Mouse (Mus musculus): ENCODE measurements around the gene Nog. TPM values are rescaled to one million over a fixed set of nuclear protein-coding genes. Genes with fewer than 3 reads are reported as not detected.

Gene Nog
- polyA plus RNA-seq, 1 experiment from 2014 or later, result 1.7 TPM

- Histone ChIP-seq H3K4me3 (no peak overlapping the region), H3K4me2 (no peak overlapping the region), H3K9ac (no peak overlapping the region), H3K9me3 (replicated peaks) (peaks cover 5% of the 10 kb centered on the region), H3K36me3 (no peaks in the 10 kb centered on the region), H3K27me3 (replicated peaks) (no peaks in the 10 kb centered on the region), H3K27ac (ENCODE audit: poor library complexity, severe bottlenecking) (no peak overlapping the region), H3K4me1 (replicated peaks) (peaks cover 26% of the 10 kb centered on the region)
- 73% methylated on average over 11 of the region's 11 CpGs for WGBS
- ATAC-seq (ENCODE audit: insufficient number of reproducible peaks, low FRiP score), result no peak
Observed at GRCm38 (mm10) chr11:89310217-89310616, 8.1 kb upstream of the Nog start.

- H3K4me3 ChIP-seq, result peak overlapping the region; percentile 76
- peak overlapping the region; percentile 82; the same call in 1 of the 2 replicates for H3K9ac ChIP-seq
- H3K36me3 ChIP-seq, result no peaks in the 10 kb centered on the region
- H3K9me3 ChIP-seq (replicated peaks), result peaks cover 5% of the 10 kb centered on the region
- H3K27ac ChIP-seq (ENCODE audit: poor library complexity, severe bottlenecking), result 0 out of 2 replicates have a peak overlapping the region, but pooled peaks have one; percentile 84
- peak overlapping the region; percentile 91 for H3K4me2 ChIP-seq
- peaks cover 4% of the 10 kb centered on the region; the same call in 1 of the 2 replicates for H3K27me3 ChIP-seq (replicated peaks)
- peak; percentile 50 for ATAC-seq (ENCODE audit: insufficient number of reproducible peaks, low FRiP score)
- peaks cover 29% of the 10 kb centered on the region for H3K4me1 ChIP-seq (replicated peaks)
- WGBS, result 2% methylated on average over 12 of the region's 16 CpGs
Observed at GRCm38 (mm10) chr11:89303421-89303820, 1.3 kb upstream of the Nog start.

- H3K27me3 ChIP-seq (replicated peaks), result peaks cover 4% of the 10 kb centered on the region; the same call in 1 of the 2 replicates
- peaks cover 5% of the 10 kb centered on the region for H3K9me3 ChIP-seq (replicated peaks)
- H3K4me3 ChIP-seq, result peak overlapping the region; percentile 76
- H3K9ac ChIP-seq, result peak overlapping the region; percentile 82
- WGBS, result 7% methylated on average over 26 of the region's 29 CpGs
- no peaks in the 10 kb centered on the region for H3K36me3 ChIP-seq
- peak overlapping the region; percentile 84 for H3K27ac ChIP-seq (ENCODE audit: poor library complexity, severe bottlenecking)
- ATAC-seq (ENCODE audit: insufficient number of reproducible peaks, low FRiP score), result peak; percentile 42; the same call in 1 of the 2 replicates
- H3K4me2 ChIP-seq, result peak overlapping the region; percentile 91
- H3K4me1 ChIP-seq (replicated peaks), result peaks cover 29% of the 10 kb centered on the region
Observed at GRCm38 (mm10) chr11:89302816-89303180, 666 bp upstream of the Nog start.

GRCm38 (mm10) chr11:89301331-89302055, 639 bp downstream of the Nog start:
- no peaks in the 10 kb centered on the region for H3K36me3 ChIP-seq
- peaks cover 31% of the 10 kb centered on the region for H3K4me1 ChIP-seq (replicated peaks)
- ATAC-seq (ENCODE audit: insufficient number of reproducible peaks, low FRiP score), result no peak
- peaks cover 6% of the 10 kb centered on the region; the same call in 1 of the 2 replicates for H3K27me3 ChIP-seq (replicated peaks)
- under 1% methylated on average over 53 of the region's 53 CpGs for WGBS
- peak overlapping the region; percentile 91 for H3K4me2 ChIP-seq
- H3K4me3 ChIP-seq, result peak overlapping the region; percentile 76
- H3K9ac ChIP-seq, result peak overlapping the region; percentile 82
- H3K27ac ChIP-seq (ENCODE audit: poor library complexity, severe bottlenecking), result peak overlapping the region; percentile 84
- peaks cover 4% of the 10 kb centered on the region for H3K9me3 ChIP-seq (replicated peaks)

- peak overlapping the region; percentile 74; the same call in 1 of the 2 replicates for H3K27ac ChIP-seq (ENCODE audit: poor library complexity, severe bottlenecking)
- WGBS, result 2% methylated on average over 26 of the region's 26 CpGs
Observed at GRCm38 (mm10) chr11:89299784-89300775, 2.1 kb downstream of the Nog start.

GRCm38 (mm10) chr11:89299116-89299783, 2.9 kb downstream of the Nog start:
- no peaks in the 10 kb centered on the region for H3K36me3 ChIP-seq
- peaks cover 16% of the 10 kb centered on the region; the same call in 1 of the 2 replicates for H3K27me3 ChIP-seq (replicated peaks)
- peak overlapping the region; percentile 50 for H3K4me3 ChIP-seq
- H3K9me3 ChIP-seq (replicated peaks), result no peaks in the 10 kb centered on the region
- peak overlapping the region; percentile 74; the same call in 1 of the 2 replicates for H3K27ac ChIP-seq (ENCODE audit: poor library complexity, severe bottlenecking)
- under 1% methylated on average over 27 of the region's 36 CpGs for WGBS
- ATAC-seq (ENCODE audit: insufficient number of reproducible peaks, low FRiP score), result 0 out of 2 replicates have a peak, but pooled peaks have one; percentile 31
- H3K4me2 ChIP-seq, result peak overlapping the region; percentile 86
- peak overlapping the region; percentile 47; the same call in 1 of the 2 replicates for H3K9ac ChIP-seq
- H3K4me1 ChIP-seq (replicated peaks), result peaks cover 31% of the 10 kb centered on the region

More at GRCm38 (mm10) chr11:89299784-89300775, 2.1 kb downstream of the Nog start:
- Histone ChIP-seq H3K9ac (peak overlapping the region; percentile 47; the same call in 1 of the 2 replicates), H3K4me1 (replicated peaks) (peaks cover 31% of the 10 kb centered on the region), H3K9me3 (replicated peaks) (no peaks in the 10 kb centered on the region), H3K27me3 (replicated peaks) (peaks cover 16% of the 10 kb centered on the region; the same call in 1 of the 2 replicates), H3K4me2 (peak overlapping the region; percentile 86), H3K36me3 (no peaks in the 10 kb centered on the region), H3K4me3 (peak overlapping the region; percentile 50)
- no peak for ATAC-seq (ENCODE audit: insufficient number of reproducible peaks, low FRiP score)

GRCm38 (mm10) chr11:89298285-89299010, 3.7 kb downstream of the Nog start:
- Histone ChIP-seq H3K27ac (ENCODE audit: poor library complexity, severe bottlenecking) (peak overlapping the region; percentile 74), H3K4me1 (replicated peaks) (peaks cover 31% of the 10 kb centered on the region), H3K27me3 (replicated peaks) (peaks cover 16% of the 10 kb centered on the region; the same call in 1 of the 2 replicates), H3K9me3 (replicated peaks) (no peaks in the 10 kb centered on the region), H3K36me3 (no peaks in the 10 kb centered on the region), H3K4me3 (peak overlapping the region; percentile 50), H3K9ac (peak overlapping the region; percentile 47), H3K4me2 (peak overlapping the region; percentile 86)
- peak; percentile 44; the same call in 1 of the 2 replicates for ATAC-seq (ENCODE audit: insufficient number of reproducible peaks, low FRiP score)
- WGBS, result 1% methylated on average over 43 of the region's 51 CpGs

GRCm38 (mm10) chr11:89297521-89297920, 4.6 kb downstream of the Nog start:
- Histone ChIP-seq H3K4me3 (peak overlapping the region; percentile 50), H3K9ac (peak overlapping the region; percentile 47), H3K27ac (ENCODE audit: poor library complexity, severe bottlenecking) (peak overlapping the region; percentile 74), H3K4me1 (replicated peaks) (peaks cover 31% of the 10 kb centered on the region), H3K36me3 (no peaks in the 10 kb centered on the region), H3K9me3 (replicated peaks) (no peaks in the 10 kb centered on the region), H3K4me2 (peak overlapping the region; percentile 86), H3K27me3 (replicated peaks) (peaks cover 16% of the 10 kb centered on the region; the same call in 1 of the 2 replicates)
- no peak for ATAC-seq (ENCODE audit: insufficient number of reproducible peaks, low FRiP score)
- 24% methylated on average over 5 of the region's 5 CpGs for WGBS

- no peak overlapping the region for H3K4me2 ChIP-seq
- H3K4me1 ChIP-seq (replicated peaks), result peaks cover 7% of the 10 kb centered on the region
- H3K36me3 ChIP-seq, result no peaks in the 10 kb centered on the region
- 79% methylated on average over 13 of the region's 13 CpGs for WGBS
- no peaks in the 10 kb centered on the region for H3K9me3 ChIP-seq (replicated peaks)
- no peak overlapping the region for H3K4me3 ChIP-seq
- H3K9ac ChIP-seq, result no peak overlapping the region
- H3K27ac ChIP-seq (ENCODE audit: poor library complexity, severe bottlenecking), result no peak overlapping the region
- ATAC-seq (ENCODE audit: insufficient number of reproducible peaks, low FRiP score), result no peak
- no peaks in the 10 kb centered on the region for H3K27me3 ChIP-seq (replicated peaks)
Observed at GRCm38 (mm10) chr11:89269809-89270361, 32.2 kb downstream of the Nog start.
